Mouse (Mus musculus): Measurements from ENCODE around the gene Clock.

Clock gene

DNA sequence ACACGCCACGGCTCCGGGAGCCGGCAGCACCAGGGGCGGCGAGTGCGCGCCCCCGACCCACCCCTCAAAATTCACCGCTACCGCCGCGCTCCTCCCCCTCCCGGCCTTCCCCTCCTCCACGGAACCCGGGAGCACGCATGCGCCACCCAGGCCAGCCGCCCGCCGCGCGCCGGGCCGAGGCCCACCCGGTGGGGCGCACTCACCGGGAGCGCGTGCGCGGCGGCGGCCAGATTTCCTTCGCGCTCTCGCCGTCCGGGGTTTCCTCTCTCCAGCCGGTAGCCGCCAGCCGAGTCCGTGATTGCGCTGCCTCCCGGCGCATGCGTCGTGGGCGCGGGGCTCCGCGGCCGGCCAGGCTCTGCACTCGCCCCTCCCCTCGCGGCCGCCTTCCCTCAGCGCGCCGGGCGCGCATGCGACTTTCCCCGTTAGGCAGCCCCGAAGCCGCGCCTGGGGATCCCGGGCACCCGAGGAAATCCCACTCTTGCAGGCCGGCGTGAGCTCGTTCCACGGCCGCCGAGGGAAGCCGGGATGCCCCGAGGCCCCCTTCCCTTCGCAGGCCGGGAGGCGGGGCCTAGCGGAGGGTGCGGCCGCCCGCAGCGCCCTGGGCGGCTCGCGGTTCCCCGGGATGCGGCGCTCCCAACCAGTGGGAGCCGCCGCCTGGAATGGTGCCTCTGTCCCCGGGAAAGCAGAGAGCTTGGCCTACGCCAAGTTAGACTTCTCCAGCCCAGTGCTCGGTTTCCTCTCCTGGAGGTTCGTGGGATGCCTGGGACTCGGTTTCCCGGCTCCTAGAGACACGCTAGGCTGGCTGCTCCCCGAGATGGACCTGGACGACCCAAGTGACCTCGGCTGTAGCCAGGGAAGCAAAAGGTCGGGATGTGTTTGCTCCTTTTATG is at the start of gene Clock:
Clock (minus strand) TSS at position 341 of the 890 bp plus-strand sequence.
- DNase-seq: peak; percentile 94

DNA sequence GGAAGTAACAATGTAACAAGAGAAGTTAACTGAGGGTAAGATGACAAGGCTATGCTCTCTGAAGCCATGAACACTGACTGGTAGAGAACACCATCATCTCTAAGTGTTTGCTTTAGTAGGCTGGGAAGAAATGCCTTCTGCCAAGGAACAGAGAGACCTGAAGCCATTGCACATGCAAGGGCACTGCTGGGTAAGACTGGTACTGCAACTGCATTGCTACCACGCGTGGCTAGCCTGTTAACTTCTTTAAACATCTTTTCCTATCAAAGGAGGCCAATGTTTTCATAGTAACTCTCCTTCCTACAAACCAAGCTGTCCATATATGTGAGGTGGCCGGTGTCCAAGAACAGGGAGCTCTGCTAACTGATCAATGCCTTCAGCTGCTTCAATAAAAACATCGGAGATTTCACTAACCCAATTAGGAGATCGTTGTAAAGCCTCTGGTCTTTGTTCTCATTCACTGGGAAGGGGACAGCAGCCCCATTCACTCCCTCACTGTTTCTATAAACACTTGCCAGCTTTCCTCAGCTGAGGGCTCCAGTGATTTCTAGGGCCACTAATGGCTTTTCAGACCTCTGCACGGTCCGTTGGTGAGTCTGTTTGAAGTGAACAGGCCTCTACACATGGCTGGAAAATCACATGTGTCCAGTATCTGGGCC is 47.5 kb upstream of the Clock start:
- DNase-seq: peak; percentile 92

DNA sequence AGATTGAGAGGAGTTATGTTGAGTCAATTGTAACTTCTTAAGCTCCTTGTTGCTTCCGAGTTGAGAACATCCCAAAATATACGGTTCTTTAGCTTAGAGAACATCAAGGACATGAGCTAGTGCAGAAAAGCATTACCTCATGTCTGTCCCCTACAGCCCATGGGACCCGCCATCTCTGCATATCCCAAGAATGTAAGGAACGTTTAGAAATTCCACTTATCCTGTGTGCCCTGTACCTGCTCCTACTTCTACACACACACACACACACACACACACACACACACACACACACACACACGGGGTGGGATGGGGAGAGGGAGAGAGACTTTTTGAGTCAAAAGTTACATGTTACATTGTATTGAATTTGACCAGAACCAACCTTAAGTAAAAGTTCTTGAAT is 46.9 kb upstream of the Clock start:
- DNase-seq: no peak

DNA sequence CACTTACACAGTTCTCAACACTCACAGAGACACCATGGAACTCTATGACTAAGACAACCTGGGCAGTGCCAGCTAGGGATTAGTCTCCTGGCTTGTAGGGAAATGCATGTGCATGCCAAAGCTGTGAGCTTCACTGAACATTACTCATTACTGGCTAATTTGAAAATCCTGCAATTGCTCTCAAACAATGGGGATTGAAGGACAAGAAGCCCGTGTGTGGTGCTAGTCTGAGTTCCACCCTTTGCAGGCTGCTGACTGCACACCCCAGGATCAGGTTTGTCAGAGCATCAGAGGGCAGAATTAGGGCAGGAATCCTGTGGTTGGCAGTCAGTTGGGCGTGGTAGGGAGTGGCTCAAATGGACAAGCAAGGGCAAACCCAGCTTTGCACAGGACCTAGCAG is 41.5 kb upstream of the Clock start:
- peak; percentile 93 for DNase-seq

DNA sequence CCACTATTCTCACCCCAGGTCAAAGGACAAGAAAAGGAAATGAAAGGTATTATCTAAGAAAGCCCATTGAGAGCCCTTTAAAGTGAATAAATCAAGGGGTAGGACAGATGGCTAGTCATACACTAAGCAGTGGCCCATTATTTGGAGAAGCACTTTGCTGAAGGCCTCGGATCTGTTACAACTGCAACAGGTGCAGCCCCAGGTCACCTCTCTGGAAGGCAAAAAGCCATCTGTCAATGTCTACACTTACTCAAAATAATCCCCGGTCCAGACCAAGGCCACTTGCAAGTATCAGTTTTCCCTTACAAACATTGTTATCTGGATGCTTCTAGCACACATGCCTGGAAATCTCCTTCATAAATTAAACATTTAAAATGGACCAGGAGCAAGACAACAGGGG is 36.3 kb upstream of the Clock start:
- DNase-seq: no peak

DNA sequence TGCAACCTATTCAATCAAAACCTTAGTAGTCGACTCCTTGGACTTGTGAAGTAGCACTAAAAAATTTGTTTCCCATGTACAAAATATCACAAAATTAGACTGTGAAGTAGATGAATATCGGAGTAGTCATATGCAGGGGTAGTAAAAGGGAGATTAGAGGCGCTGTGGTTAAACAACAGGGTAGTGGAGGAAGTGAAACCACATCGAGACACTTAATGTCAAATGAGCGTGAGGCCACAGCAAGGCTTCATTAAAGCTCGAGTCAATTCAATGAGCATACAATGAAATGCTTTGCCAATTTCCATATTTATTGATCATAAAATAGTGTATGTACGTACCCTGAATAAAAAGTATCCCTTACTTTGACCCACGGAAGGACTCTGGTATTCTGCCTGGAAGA is 32.5 kb upstream of the Clock start:
- DNase-seq: no peak

DNA sequence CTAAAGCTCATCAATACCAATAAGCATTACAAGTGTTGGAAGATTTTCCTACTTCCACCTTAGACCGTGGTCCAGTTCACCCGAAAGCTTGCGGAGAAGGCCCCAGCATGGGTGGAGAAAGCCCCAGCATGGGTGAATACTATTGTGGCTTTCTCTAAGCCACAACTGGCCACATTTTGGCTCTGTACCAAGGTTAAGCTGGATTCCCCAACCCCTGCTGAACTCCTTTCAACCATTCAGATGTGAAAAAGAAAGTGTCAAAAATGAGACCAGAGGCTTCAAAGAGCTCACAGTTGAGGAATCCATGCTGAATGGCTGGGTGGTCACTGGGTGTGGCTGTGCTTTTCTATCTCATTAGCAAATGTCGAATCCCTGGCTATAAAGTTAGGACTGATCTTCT is 29.2 kb upstream of the Clock start:
- DNase-seq: no peak

DNA sequence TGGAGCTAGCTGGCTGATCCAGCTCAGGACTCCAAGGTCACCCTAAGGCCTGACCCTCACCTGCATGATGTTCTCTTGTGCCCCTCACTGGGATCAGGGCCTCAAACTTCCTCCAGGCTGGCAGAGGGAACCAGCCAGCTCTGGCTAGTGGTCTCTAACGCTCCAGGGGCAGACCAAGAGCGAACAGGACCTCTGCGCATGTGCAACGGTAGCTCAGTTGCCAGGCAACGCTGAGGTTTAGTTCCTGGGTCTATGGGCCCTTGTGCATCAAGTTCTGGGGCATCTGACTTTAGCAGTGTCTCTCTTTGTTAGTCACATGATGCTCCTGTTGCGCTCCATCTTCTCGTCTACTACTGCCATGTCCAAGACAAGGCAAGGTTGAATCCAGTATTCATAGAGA is 26.4 kb upstream of the Clock start, which contains the start of gene Pdcl2:
Pdcl2 (minus strand) TSS at position 204 of the 400 bp plus-strand sequence.
- DNase-seq: no peak

DNA sequence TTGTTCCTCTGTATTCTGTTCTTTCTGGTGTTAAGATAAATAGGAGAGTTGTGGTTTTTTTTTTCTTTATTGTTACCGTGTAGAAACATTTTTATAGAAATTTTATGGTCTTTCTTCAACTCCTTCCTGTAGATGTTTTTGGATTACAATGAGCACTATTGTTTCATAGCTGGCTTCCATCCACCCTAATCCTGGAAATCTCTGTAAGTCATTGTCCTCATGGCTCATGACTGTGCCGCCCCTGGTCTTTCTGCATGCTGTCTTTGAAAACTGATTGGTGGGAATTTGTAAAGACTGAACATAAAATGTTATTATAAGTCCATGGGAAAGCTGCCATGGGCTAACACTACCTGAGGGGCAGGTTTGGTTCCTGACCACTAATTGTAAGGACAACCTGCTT is 22.7 kb upstream of the Clock start:
- no peak for DNase-seq

DNA sequence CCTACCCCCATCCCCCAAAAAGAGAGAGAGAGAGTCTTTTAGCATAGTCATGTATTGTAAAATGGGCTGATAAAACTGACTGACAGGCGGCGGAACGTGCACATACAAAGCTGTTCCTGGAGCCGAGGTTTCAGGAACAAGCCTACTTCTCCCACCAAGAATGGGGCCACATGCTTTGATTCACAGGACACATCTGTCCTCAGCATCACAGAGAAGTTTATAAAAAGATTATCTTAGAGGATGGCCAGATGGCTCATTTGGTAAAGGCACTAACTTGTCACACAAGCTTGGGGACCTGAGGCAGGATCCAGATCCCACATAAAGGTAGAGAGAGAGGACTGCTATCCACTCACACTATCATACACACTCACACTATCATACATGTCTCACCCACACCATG is 20.5 kb upstream of the Clock start:
- no peak for DNase-seq

DNA sequence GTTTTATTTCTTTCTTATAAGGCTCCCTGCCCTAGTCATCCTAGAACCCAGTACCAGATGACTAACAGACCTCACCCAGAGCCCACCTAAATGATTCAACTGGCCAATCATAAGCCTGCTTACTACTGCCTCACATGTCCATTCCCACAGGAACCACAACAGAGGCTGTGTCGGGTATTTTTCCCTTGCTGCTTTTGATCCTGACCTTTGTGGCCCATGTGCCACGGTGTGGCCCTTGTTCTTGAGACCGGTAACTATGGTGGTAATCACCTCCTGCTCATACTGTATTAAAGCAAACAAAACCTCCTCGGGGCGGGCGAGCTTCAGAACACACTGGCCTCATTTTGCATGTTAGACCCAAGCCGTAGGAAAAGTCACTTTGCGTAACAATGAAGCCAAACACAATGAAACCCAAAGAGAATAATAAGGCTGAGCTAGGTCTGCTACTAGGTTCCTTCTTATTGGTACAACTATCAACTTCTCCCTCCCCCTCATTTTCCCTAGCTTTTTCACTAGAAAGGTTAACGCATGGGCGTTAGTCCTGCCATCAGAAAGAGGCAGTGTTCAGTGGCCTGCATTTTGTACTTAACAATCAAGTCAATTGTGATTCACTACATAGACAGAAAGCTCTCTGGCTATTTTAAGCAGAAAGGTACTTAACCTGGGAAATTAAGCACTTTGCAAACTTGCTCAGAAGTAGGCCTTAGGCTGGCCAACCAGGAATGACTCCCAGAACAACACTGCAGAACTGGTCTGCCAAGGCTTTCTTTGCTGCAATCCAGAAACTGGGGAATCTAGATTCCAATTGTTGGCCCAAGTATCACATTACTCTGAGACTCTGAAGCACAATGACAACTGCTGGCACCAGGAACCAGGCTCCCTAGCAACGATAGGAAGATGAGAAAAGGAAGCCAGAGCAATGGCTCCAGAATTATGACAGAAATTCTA is 16.9 kb upstream of the Clock start:
- peak; percentile 26 for DNase-seq

DNA sequence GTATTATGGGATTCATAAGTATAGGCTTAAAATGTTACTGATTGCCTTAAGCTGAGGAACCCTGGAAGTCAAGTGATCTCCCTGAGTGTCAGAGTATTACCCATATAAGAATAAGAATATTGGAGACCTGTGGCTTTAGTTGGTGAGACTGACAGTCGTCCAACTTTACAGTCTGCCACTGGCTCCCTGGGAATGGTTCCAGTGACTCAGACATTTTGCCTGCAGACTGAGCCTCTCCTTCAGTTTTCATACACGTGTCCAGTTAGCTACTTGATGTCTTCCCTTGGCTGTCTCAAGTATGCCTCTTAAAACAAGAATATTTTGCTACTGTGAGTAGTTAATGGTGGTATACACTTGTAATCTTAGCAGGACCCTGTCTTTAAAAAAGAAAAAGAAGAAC is 3.6 kb upstream of the Clock start:
- DNase-seq: no peak

DNA sequence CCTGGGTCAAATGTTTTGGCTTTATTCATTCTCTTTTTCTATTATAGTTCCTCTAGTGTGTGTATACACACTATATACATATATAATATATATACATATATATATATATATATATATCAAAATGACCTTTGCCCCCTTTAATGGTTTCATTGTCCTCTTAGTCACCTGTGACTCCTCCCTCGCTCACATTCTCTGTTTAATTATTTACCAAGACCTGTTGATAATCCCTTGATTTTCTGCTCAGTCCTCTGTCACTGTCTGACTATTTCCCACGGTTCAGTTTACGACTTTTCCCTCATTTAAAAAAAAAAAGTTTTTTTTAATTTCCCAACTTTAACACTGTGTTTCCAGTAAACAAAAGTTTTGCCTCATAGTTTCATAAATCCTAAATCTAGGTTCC is 1.7 kb upstream of the Clock start:
- DNase-seq: no peak

DNA sequence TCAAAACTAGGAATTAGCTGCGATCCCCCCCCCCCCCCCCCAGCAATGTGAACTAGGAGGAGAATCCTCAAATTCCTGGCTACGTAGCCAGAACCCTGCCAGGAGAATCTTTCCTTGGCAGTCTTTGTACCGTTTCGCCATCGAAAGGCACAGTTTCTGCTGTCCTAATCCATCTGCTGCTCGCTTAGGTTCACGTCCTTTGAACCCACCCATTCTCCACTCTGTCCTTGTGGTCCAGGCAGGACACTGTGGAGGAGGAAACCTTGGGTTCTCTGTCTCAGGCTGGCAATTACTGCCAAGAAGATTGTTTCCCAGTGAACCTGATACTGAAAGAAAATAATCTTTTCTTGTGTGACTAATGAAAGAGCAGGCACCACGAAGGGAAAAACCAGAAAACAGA is 1.0 kb upstream of the Clock start:
- DNase-seq: peak; percentile 45

DNA sequence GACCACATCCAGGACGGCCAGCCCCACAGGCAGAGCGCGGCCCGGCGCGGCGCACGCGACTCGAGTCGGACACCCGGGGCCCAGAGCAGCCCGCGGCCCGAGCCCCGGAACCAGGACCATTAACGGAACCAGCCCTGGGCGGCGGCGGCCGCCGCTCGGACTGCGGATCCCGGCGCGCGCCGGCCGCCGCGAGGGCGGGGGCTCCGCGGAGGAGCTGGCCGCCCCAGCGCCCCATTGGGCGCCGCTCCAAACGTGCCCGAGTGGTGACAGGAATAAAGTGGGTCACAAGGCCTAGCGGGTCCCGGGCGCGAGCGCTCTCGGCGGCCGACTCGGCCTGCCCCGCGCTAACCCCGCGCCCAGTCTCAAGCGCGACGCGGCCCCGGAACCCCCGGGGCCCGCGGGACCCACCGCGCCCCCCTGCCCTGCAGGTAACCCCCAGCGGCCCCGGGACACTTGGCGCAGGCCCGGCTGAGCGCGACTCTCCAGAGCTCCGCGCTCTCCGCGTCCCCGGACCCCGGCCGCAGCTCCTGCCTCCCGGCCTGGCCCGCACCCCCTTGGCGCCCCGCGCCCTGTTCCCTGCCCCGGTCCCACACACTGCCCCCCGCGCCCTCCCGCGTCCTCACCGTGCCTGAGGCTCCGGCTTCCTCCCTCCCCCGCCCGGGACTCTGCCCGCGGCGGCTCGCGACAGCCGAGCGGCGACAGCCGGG is 694 bp downstream of the Clock start:
- DNase-seq: peak; percentile 93

DNA sequence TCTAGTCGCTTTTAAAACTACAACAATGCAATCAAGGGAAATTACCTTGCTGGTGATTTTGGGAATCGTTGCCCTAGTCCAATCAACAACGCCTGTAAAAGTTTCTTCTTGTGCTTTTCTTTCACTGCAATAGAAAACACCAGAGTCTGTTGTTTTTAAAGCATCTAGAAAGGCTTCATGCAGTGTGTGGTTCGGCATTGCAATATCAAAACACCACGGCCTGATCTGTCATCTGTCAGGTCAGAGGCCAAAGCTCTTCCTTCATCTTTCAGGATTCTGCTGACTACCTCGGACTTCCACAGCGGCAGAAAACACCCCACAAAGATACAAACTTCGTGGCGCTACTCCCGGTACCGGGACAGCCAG is 1.2 kb downstream of the Clock start:
- no peak for DNase-seq

DNA sequence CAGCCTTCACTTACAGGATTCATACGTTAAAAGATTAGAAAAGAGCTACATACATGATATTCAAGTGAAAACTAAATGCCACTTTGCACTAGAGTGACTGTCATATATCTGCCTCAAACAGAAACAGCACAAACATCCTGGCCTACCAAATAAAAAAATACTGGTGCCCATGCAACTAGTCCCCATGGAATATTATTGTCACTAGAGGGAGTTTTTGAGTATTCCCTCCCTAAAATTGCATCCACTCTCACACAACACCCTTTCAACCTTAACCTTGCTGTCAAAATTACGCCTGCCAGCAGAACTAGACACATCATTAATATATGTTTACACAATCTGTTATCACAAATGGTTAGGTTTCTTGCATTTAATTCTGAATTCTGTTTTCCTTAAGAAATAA is 2.6 kb downstream of the Clock start:
- DNase-seq: no peak

DNA sequence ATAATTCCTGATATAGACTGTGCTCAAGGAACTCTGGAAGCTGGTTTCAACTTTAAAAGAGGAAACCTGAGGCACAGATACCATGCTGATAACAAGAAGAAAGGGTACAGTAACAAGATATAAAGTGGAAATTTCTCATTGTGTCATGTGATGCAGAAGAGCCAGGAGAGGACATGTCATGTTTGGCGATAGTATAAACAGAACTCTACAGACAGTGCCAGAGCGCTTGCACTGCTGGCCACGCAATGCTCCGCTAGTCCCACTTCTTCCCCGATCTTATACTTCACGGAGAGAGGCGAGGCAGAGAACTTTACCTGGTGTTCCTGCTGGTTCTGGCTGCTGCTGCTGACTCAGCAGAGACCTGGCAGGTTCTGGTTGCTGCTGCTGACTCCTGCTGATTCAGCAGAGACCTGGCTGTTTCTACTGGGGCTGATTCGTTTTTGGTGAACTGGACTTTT is 15.3 kb downstream of the Clock start:
- DNase-seq: no peak

DNA sequence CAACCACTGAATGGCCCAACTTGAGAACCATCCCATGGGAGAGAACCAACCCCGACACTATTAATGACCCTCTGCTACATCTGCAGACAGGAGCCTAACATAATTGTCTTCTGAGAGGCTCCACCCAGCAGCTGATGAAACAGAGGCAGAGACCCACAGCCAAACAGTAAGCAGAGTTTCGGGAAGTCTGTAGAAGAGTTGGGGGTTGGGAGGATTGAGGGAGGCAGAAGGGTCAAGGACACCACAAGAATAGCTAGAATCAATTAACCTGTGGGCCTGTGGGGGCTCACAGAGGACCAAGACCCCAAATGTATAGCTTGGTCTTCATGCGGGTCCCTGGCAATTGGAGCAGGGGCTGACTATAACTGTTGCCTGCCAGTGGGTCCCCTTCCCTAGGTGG is 16.3 kb downstream of the Clock start:
- no peak for DNase-seq

DNA sequence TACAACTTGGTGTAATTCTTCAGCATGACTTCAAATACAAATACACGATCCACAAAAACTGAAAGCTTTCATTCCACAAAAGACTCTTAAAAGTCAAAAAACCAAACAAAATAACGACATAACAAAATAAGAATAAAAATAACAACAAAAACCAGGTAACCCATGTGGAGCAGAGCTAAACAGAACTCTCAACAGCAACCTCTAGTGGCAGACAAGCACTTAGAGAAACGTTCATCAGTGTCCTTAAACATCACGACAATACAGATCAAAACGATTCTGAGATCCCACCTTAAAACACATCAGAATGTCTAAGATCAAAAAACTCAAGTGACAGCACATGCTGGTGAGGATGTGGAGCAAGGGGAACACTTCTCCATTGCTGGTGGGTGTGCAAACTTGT is 17.5 kb downstream of the Clock start:
- no peak for DNase-seq

DNA sequence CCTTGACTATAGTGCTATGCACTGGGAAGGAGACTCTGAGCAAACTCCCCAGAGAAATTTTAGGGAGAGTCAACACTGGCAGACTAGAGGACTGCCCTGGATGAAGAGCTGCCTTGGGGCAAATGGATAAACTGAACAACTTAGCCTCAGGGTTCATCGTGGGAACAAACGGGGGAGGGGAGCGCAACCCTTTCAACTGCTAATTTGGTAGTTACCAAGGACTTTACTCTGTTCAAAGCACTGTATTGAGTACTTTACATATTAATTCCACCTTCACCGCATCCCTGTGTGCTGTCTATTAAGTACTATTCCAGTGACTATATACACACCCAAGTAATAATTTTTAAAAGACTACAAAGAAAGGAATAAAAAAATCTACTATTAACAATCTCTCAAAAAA is 18.9 kb downstream of the Clock start:
- no peak for DNase-seq

DNA sequence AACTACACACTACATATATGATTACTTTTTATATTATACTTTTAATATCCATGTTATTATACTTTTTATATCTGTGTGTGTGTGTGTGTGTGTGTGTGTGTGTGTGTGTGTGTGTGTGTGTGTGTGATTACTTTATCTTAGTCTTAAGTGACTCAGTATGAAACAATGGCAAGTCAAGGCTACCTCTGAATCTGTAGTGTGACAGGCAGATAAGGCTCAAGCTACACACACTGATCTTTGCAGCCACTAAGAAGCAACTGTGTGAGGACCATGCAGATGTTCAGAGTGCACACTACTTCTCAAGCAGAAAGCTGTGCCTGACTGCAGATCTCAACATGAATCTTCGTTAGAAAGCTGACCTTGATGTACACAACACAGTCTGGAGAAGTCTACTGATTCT is 20.7 kb downstream of the Clock start:
- no peak for DNase-seq

DNA sequence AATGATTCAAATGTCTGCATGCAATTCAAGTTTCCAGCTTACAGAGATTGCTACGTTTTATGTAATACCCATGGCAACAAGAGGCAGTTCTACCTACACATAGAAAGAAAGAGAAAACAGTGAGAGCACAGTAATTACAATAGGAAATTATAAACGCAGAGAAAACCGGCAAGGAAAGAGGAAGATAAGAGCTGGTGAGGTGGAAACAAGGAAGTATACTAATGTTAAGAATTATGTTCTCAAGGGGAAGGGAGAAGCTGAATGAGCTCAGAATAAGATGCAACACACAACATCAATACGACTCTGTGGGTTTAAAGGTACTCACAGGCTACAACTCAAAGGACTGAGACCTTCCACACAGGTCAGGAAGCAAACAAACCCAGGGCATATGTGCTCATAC is 29.6 kb downstream of the Clock start:
- DNase-seq: no peak

Measured in retina, postnatal 1 day (tissue).